ENCODE assay signal across 10 mouse cellular contexts in the genomic region with DNA sequence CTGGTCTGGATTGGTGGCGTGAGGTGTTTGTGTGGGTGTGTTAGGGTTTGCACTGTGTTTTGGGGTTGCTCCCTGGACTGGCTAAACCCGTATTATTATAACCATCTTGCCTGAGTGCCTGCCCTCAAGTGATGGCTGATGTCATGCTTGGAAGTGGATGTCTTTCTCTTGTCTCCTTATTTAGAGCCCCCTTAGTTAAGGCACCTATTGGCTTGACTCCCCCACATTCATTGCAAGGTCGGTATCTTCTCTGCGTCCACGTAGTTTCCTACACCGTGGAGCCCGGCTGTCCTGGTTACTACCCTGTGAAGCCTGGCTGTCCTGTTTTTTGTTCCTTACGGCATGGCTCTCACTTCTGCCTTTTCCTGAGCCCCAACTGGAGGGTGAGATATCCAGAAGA. TPM values are rescaled to one million over a fixed set of nuclear protein-coding genes. Genes with fewer than 3 reads are reported as not detected.
DNase-seq lines count a peak whose midpoint lies in the region; ATAC-seq and TF ChIP-seq lines count a peak whose summit lies in the region.
"Had no signal": no experiment of that assay in that cellular context is flagged by ENCODE, and none has a peak within 500 bp of the region (broad histone marks: within the 10 kb centered on the region; RNA-seq: fewer than 3 reads in every experiment).

No protein-coding gene starts in this region.

- TF ChIP-seq POLR2A in embryonic fibroblast, embryonic 13.5 days (IDR thresholded peaks at IDR 0.05; ENCODE audit: low read depth, low read length): no peak

- peak overlapping the region; percentile 86 for H3K9ac ChIP-seq in lung, embryonic 14.5 days
- H3K9ac ChIP-seq in intestine, embryonic 15.5 days: peak overlapping the region; percentile 93
- peak overlapping the region; percentile 99 for H3K9ac ChIP-seq in neural tube, embryonic 13.5 days

- no peak for TF ChIP-seq CTCF in lung, embryonic 14.5 days (IDR thresholded peaks at IDR 0.05; ENCODE audit: low read depth)
- TF ChIP-seq CTCF in embryonic fibroblast, embryonic 13.5 days (IDR thresholded peaks at IDR 0.05; ENCODE audit: borderline replicate concordance, insufficient read depth, low read length): no peak

- H3K36me3 ChIP-seq in lung, embryonic 14.5 days (ENCODE audit: insufficient read depth): peaks cover 54% of the 10 kb centered on the region
- peaks cover 35% of the 10 kb centered on the region for H3K36me3 ChIP-seq in intestine, embryonic 15.5 days
- peaks cover 49% of the 10 kb centered on the region for H3K36me3 ChIP-seq in neural tube, embryonic 13.5 days

- no peaks in the 10 kb centered on the region for H3K9me3 ChIP-seq in lung, embryonic 14.5 days (ENCODE audit: low read depth, low read length)
- H3K9me3 ChIP-seq in intestine, embryonic 15.5 days: no peaks in the 10 kb centered on the region
- no peaks in the 10 kb centered on the region for H3K9me3 ChIP-seq in neural tube, embryonic 13.5 days

- H3K4me2 ChIP-seq in lung, embryonic 14.5 days: peak overlapping the region; percentile 96
- peak overlapping the region; percentile 72 for H3K4me2 ChIP-seq in intestine, embryonic 15.5 days (replicated peaks)
- H3K4me2 ChIP-seq in neural tube, embryonic 13.5 days: peak overlapping the region; percentile 98

- no peak for ATAC-seq in lung, embryonic 14.5 days (ENCODE audit: insufficient read depth)
- no peak for ATAC-seq in intestine, embryonic 15.5 days
- no peak for ATAC-seq in neural tube, embryonic 13.5 days (ENCODE audit: low read depth)

- H3K27ac ChIP-seq in lung, embryonic 14.5 days (ENCODE audit: low read depth): no peak overlapping the region
- no peak overlapping the region for H3K27ac ChIP-seq in embryonic fibroblast, embryonic 13.5 days (ENCODE audit: insufficient read depth, low read length)
- H3K27ac ChIP-seq in intestine, embryonic 15.5 days: 0 out of 2 replicates have a peak overlapping the region, but pooled peaks have one; percentile 28
- H3K27ac ChIP-seq in neural tube, embryonic 13.5 days (replicated peaks): peak overlapping the region; percentile 97; the same call in 1 of the 2 replicates

- H3K27me3 ChIP-seq in lung, embryonic 14.5 days (ENCODE audit: insufficient read depth, low read length): no peaks in the 10 kb centered on the region
- no peaks in the 10 kb centered on the region for H3K27me3 ChIP-seq in intestine, embryonic 15.5 days (replicated peaks)
- H3K27me3 ChIP-seq in neural tube, embryonic 13.5 days: no peaks in the 10 kb centered on the region

- intact Hi-C loops in left cerebral cortex, postnatal 10 days (cut with DNase I): no loop called here

- peaks cover 29% of the 10 kb centered on the region for H3K4me1 ChIP-seq in lung, embryonic 14.5 days (ENCODE audit: insufficient read depth)
- peaks cover 12% of the 10 kb centered on the region for H3K4me1 ChIP-seq in embryonic fibroblast, embryonic 13.5 days (ENCODE audit: control insufficient read depth, insufficient read depth, low read length)
- H3K4me1 ChIP-seq in intestine, embryonic 15.5 days (replicated peaks): peaks cover 30% of the 10 kb centered on the region
- peaks cover 40% of the 10 kb centered on the region for H3K4me1 ChIP-seq in neural tube, embryonic 13.5 days (replicated peaks)

- WGBS in lung, embryonic 14.5 days: 36% methylated on average over 8 of the region's 8 CpGs
- 49% methylated on average over 8 of the region's 8 CpGs for WGBS in intestine, embryonic 15.5 days
- WGBS in neural tube, embryonic 13.5 days: 59% methylated on average over 8 of the region's 8 CpGs

- DNase-seq in lung, embryonic 14.5 days: no peak
- no peak for DNase-seq in lung, postnatal 4 days
- DNase-seq in gastrocnemius, postnatal 10 days: no peak
- DNase-seq in left cerebral cortex, postnatal 10 days (ENCODE audit: extremely low spot score in 1 of 2, low spot score in 2 of 2): no peak
- DNase-seq in spleen, postnatal 14 days (ENCODE audit: low spot score in 2 of 2): no peak
- DNase-seq: adrenal gland, postnatal 25 days had no signal

- H3K4me3 ChIP-seq in lung, embryonic 14.5 days (ENCODE audit: low read depth, low read length): peak overlapping the region; percentile 93
- peak overlapping the region; percentile 99 for H3K4me3 ChIP-seq in embryonic fibroblast, embryonic 13.5 days (ENCODE audit: insufficient read depth, low read length)
- H3K4me3 ChIP-seq in intestine, embryonic 15.5 days (replicated peaks): peak overlapping the region; percentile 91
- H3K4me3 ChIP-seq in neural tube, embryonic 13.5 days: peak overlapping the region; percentile 99

RNA-seq across cellular contexts. Expression of a gene that starts 2.2 kb away (rescaled TPM):
- 82.5 and 92.4 TPM in 2 replicates for polyA plus RNA-seq in lung, embryonic 14.5 days (2014; fragmentation: Nextera tagmentation; extraction: Ambion mirVana)
- polyA plus RNA-seq in embryonic fibroblast, embryonic 13.5 days (2011; ENCODE audit: insufficient read length, low read depth, missing spikeins): 156 and 178 TPM in 2 replicates
- polyA plus RNA-seq in intestine, embryonic 15.5 days (2015; fragmentation: Nextera tagmentation; extraction: Ambion mirVana): 62.3 and 62.6 TPM in 2 replicates
- polyA plus RNA-seq in neural tube, embryonic 13.5 days (2015; fragmentation: Nextera tagmentation; extraction: Ambion mirVana): 89.0 and 107 TPM in 2 replicates
- total RNA-seq in gastrocnemius, postnatal 10 days (2021): 100 to 1,000 TPM; 108 to 125 TPM
- total RNA-seq in left cerebral cortex, postnatal 10 days (2021): 100 to 1,000 TPM; 147 to 157 TPM

RNA-seq across cellular contexts. Expression of a gene that starts 30.2 kb away (rescaled TPM):
- 0.31 and 0.49 TPM in 2 replicates for polyA plus RNA-seq in lung, embryonic 14.5 days (2014; fragmentation: Nextera tagmentation; extraction: Ambion mirVana)
- polyA plus RNA-seq in embryonic fibroblast, embryonic 13.5 days (2011; ENCODE audit: insufficient read length, low read depth, missing spikeins): not detected in 2 replicates
- 5.8 and 6.1 TPM in 2 replicates for polyA plus RNA-seq in intestine, embryonic 15.5 days (2015; fragmentation: Nextera tagmentation; extraction: Ambion mirVana)
- polyA plus RNA-seq in neural tube, embryonic 13.5 days (2015; fragmentation: Nextera tagmentation; extraction: Ambion mirVana): 0.43 and 0.77 TPM in 2 replicates
- under 1 TPM; 0.16 to 0.41 TPM for total RNA-seq in gastrocnemius, postnatal 10 days (2021)
- 1 to 10 TPM in 1 of 2 experiments, under 1 TPM in 1; 0.45 to 1.0 TPM for total RNA-seq in left cerebral cortex, postnatal 10 days (2021)
- total RNA-seq: liver, adult 2 months had no signal

RNA-seq across cellular contexts. Expression of a gene that starts 33.8 kb away (rescaled TPM):
- polyA plus RNA-seq in lung, embryonic 14.5 days (2014; fragmentation: Nextera tagmentation; extraction: Ambion mirVana): 58.5 and 70.6 TPM in 2 replicates
- 35.9 and 41.6 TPM in 2 replicates for polyA plus RNA-seq in embryonic fibroblast, embryonic 13.5 days (2011; ENCODE audit: insufficient read length, low read depth, missing spikeins)
- polyA plus RNA-seq in intestine, embryonic 15.5 days (2015; fragmentation: Nextera tagmentation; extraction: Ambion mirVana): 68.1 and 70.3 TPM in 2 replicates
- 44.5 and 45.3 TPM in 2 replicates for polyA plus RNA-seq in neural tube, embryonic 13.5 days (2015; fragmentation: Nextera tagmentation; extraction: Ambion mirVana)
- total RNA-seq in gastrocnemius, postnatal 10 days (2021): 10 to 100 TPM; 16.0 to 21.1 TPM
- total RNA-seq in left cerebral cortex, postnatal 10 days (2021): 10 to 100 TPM; 32.4 to 35.6 TPM

RNA-seq across cellular contexts. Expression of a gene that starts 47.1 kb away (rescaled TPM):
- 6.0 and 6.2 TPM in 2 replicates for polyA plus RNA-seq in lung, embryonic 14.5 days (2014; fragmentation: Nextera tagmentation; extraction: Ambion mirVana)
- 10.4 and 12.0 TPM in 2 replicates for polyA plus RNA-seq in embryonic fibroblast, embryonic 13.5 days (2011; ENCODE audit: insufficient read length, low read depth, missing spikeins)
- 6.9 and 7.2 TPM in 2 replicates for polyA plus RNA-seq in intestine, embryonic 15.5 days (2015; fragmentation: Nextera tagmentation; extraction: Ambion mirVana)
- polyA plus RNA-seq in neural tube, embryonic 13.5 days (2015; fragmentation: Nextera tagmentation; extraction: Ambion mirVana): 21.1 and 24.0 TPM in 2 replicates
- total RNA-seq in gastrocnemius, postnatal 10 days (2021): 10 to 100 TPM; 50.8 to 60.1 TPM
- 10 to 100 TPM; 38.7 to 40.2 TPM for total RNA-seq in left cerebral cortex, postnatal 10 days (2021)

RNA-seq across cellular contexts. Expression of a gene that starts 48.5 kb away (rescaled TPM):
- polyA plus RNA-seq in lung, embryonic 14.5 days (2014; fragmentation: Nextera tagmentation; extraction: Ambion mirVana): 13.6 TPM in 2 replicates
- polyA plus RNA-seq in embryonic fibroblast, embryonic 13.5 days (2011; ENCODE audit: insufficient read length, low read depth, missing spikeins): 2.5 and 5.4 TPM in 2 replicates
- polyA plus RNA-seq in intestine, embryonic 15.5 days (2015; fragmentation: Nextera tagmentation; extraction: Ambion mirVana): 8.5 and 9.3 TPM in 2 replicates
- 19.0 and 21.0 TPM in 2 replicates for polyA plus RNA-seq in neural tube, embryonic 13.5 days (2015; fragmentation: Nextera tagmentation; extraction: Ambion mirVana)
- 1 to 10 TPM; 2.7 to 4.7 TPM for total RNA-seq in gastrocnemius, postnatal 10 days (2021)
- 1 to 10 TPM; 8.0 to 8.7 TPM for total RNA-seq in left cerebral cortex, postnatal 10 days (2021)

Comparison
In these comparisons a context has a peak if more than half of its experiments do, and no peak if none do; other contexts are left out.
1. H3K27ac ChIP-seq: peak in intestine, embryonic 15.5 days (single experiment) and neural tube, embryonic 13.5 days (single experiment); none in lung, embryonic 14.5 days (single experiment) and embryonic fibroblast, embryonic 13.5 days (single experiment).
2. Peak in every context shown above with its lines, with median percentiles within 50 percentile points of each other: H3K4me2 ChIP-seq, H3K4me3 ChIP-seq and H3K9ac ChIP-seq.